Mouse (Mus musculus): ENCODE measurements around the gene Gm5105. TPM values are rescaled to one million over a fixed set of nuclear protein-coding genes. Genes with fewer than 3 reads are reported as not detected.

Gm5105 gene
- total RNA-seq (2014; rRNA removed) (not detected in 2 replicates), polyA plus RNA-seq (2012; rRNA removed) (not detected in 2 replicates)

- H3K79me2 ChIP-seq (ENCODE audit: control insufficient read depth, insufficient read depth, low read length), result no peaks in the 10 kb centered on the region
- no peak within 1 kb of the TSS for H3K27ac ChIP-seq (replicated peaks; ENCODE audit: insufficient read depth, low read depth, low read length)
- TF ChIP-seq CTCF (IDR thresholded peaks at IDR 0.05; ENCODE audit: low read depth, low read length) (no peak), POLR2A (IDR thresholded peaks at IDR 0.05; ENCODE audit: extremely low read depth, insufficient read depth, low read length) (no peak)
- no peak within 1 kb of the TSS for H3K9ac ChIP-seq (ENCODE audit: low read depth, low read length)
- no peaks in the 10 kb centered on the region for H3K36me3 ChIP-seq (ENCODE audit: control insufficient read depth, insufficient read depth, low read length)
- no peak within 1 kb of the TSS for H3K4me3 ChIP-seq (ENCODE audit: insufficient read depth, low read depth, low read length)
- WGBS, result 91% methylated on average over 12 of the region's 12 CpGs
- no peaks in the 10 kb centered on the region for H3K27me3 ChIP-seq (ENCODE audit: control insufficient read depth, insufficient read depth, low read length)
- H3K4me1 ChIP-seq (ENCODE audit: control insufficient read depth, insufficient read depth, low read length), result no peaks in the 10 kb centered on the region
- no peak for DNase-seq (ENCODE audit: extremely low read depth, low read depth, low spot score)
Measured at GRCm38 (mm10) chr3:138067288-138067687, at the start of gene Gm5105. TSS of gene Gm5105 (minus strand) at chr3:138067388.

GRCm38 (mm10) chr3:138116871-138117270 is 49.7 kb upstream of the Gm5105 start:
- no peak overlapping the region for H3K27ac ChIP-seq (replicated peaks; ENCODE audit: insufficient read depth, low read depth, low read length)
- H3K4me3 ChIP-seq (ENCODE audit: insufficient read depth, low read depth, low read length), result no peak overlapping the region
- H3K9ac ChIP-seq (ENCODE audit: low read depth, low read length), result no peak overlapping the region
- DNase-seq (ENCODE audit: extremely low read depth, low read depth, low spot score), result no peak
- H3K36me3 ChIP-seq (ENCODE audit: control insufficient read depth, insufficient read depth, low read length), result peaks cover 83% of the 10 kb centered on the region
- no peaks in the 10 kb centered on the region for H3K27me3 ChIP-seq (ENCODE audit: control insufficient read depth, insufficient read depth, low read length)
- H3K4me1 ChIP-seq (ENCODE audit: control insufficient read depth, insufficient read depth, low read length), result no peaks in the 10 kb centered on the region
- no peaks in the 10 kb centered on the region; the same call in 1 of the 2 replicates for H3K79me2 ChIP-seq (ENCODE audit: control insufficient read depth, insufficient read depth, low read length)
- WGBS, result 90% methylated on average over 4 of the region's 4 CpGs
- TF ChIP-seq CTCF (IDR thresholded peaks at IDR 0.05; ENCODE audit: low read depth, low read length) (no peak), POLR2A (IDR thresholded peaks at IDR 0.05; ENCODE audit: extremely low read depth, insufficient read depth, low read length) (no peak)

- H3K27me3 ChIP-seq (ENCODE audit: control insufficient read depth, insufficient read depth, low read length), result no peaks in the 10 kb centered on the region
- H3K79me2 ChIP-seq (ENCODE audit: control insufficient read depth, insufficient read depth, low read length), result no peaks in the 10 kb centered on the region; the same call in 1 of the 2 replicates
- peaks cover 80% of the 10 kb centered on the region for H3K36me3 ChIP-seq (ENCODE audit: control insufficient read depth, insufficient read depth, low read length)
- no peak for TF ChIP-seq CTCF (IDR thresholded peaks at IDR 0.05; ENCODE audit: low read depth, low read length)
- no peak for TF ChIP-seq POLR2A (IDR thresholded peaks at IDR 0.05; ENCODE audit: extremely low read depth, insufficient read depth, low read length)
- no peaks in the 10 kb centered on the region for H3K4me1 ChIP-seq (ENCODE audit: control insufficient read depth, insufficient read depth, low read length)
- no peak for DNase-seq (ENCODE audit: extremely low read depth, low read depth, low spot score)
- no peak overlapping the region for H3K4me3 ChIP-seq (ENCODE audit: insufficient read depth, low read depth, low read length)
- H3K9ac ChIP-seq (ENCODE audit: low read depth, low read length), result no peak overlapping the region
- no peak overlapping the region for H3K27ac ChIP-seq (replicated peaks; ENCODE audit: insufficient read depth, low read depth, low read length)
- WGBS, result 86% methylated on average over 17 of the region's 17 CpGs
Measured at GRCm38 (mm10) chr3:138114106-138114505, 46.9 kb upstream of the Gm5105 start.

- Histone ChIP-seq H3K27ac (replicated peaks; ENCODE audit: insufficient read depth, low read depth, low read length) (no peak overlapping the region), H3K4me3 (ENCODE audit: insufficient read depth, low read depth, low read length) (no peak overlapping the region), H3K79me2 (ENCODE audit: control insufficient read depth, insufficient read depth, low read length) (no peaks in the 10 kb centered on the region), H3K36me3 (ENCODE audit: control insufficient read depth, insufficient read depth, low read length) (peaks cover 73% of the 10 kb centered on the region), H3K27me3 (ENCODE audit: control insufficient read depth, insufficient read depth, low read length) (no peaks in the 10 kb centered on the region), H3K9ac (ENCODE audit: low read depth, low read length) (no peak overlapping the region), H3K4me1 (ENCODE audit: control insufficient read depth, insufficient read depth, low read length) (no peaks in the 10 kb centered on the region)
- WGBS, result 85% methylated on average over 19 of the region's 19 CpGs
- peak; percentile 71 for DNase-seq (ENCODE audit: extremely low read depth, low read depth, low spot score)
- no peak for TF ChIP-seq CTCF (IDR thresholded peaks at IDR 0.05; ENCODE audit: low read depth, low read length)
- no peak for TF ChIP-seq POLR2A (IDR thresholded peaks at IDR 0.05; ENCODE audit: extremely low read depth, insufficient read depth, low read length)
Measured at GRCm38 (mm10) chr3:138110910-138111782, 44.0 kb upstream of the Gm5105 start.

GRCm38 (mm10) chr3:138106887-138107286 is 39.7 kb upstream of the Gm5105 start:
- H3K79me2 ChIP-seq (ENCODE audit: control insufficient read depth, insufficient read depth, low read length), result no peaks in the 10 kb centered on the region; the same call in 1 of the 2 replicates
- H3K9ac ChIP-seq (ENCODE audit: low read depth, low read length), result no peak overlapping the region
- TF ChIP-seq POLR2A (IDR thresholded peaks at IDR 0.05; ENCODE audit: extremely low read depth, insufficient read depth, low read length), result no peak
- no peak for TF ChIP-seq CTCF (IDR thresholded peaks at IDR 0.05; ENCODE audit: low read depth, low read length)
- H3K4me3 ChIP-seq (ENCODE audit: insufficient read depth, low read depth, low read length), result no peak overlapping the region
- peaks cover 73% of the 10 kb centered on the region for H3K36me3 ChIP-seq (ENCODE audit: control insufficient read depth, insufficient read depth, low read length)
- H3K27me3 ChIP-seq (ENCODE audit: control insufficient read depth, insufficient read depth, low read length), result no peaks in the 10 kb centered on the region
- no peak overlapping the region for H3K27ac ChIP-seq (replicated peaks; ENCODE audit: insufficient read depth, low read depth, low read length)
- peak; percentile 81 for DNase-seq (ENCODE audit: extremely low read depth, low read depth, low spot score)
- no peaks in the 10 kb centered on the region for H3K4me1 ChIP-seq (ENCODE audit: control insufficient read depth, insufficient read depth, low read length)
- WGBS, result 61% methylated on average over 10 of the region's 10 CpGs

GRCm38 (mm10) chr3:138105056-138105455 is 37.9 kb upstream of the Gm5105 start:
- Histone ChIP-seq H3K27me3 (ENCODE audit: control insufficient read depth, insufficient read depth, low read length) (no peaks in the 10 kb centered on the region), H3K27ac (replicated peaks; ENCODE audit: insufficient read depth, low read depth, low read length) (no peak overlapping the region), H3K4me1 (ENCODE audit: control insufficient read depth, insufficient read depth, low read length) (no peaks in the 10 kb centered on the region), H3K36me3 (ENCODE audit: control insufficient read depth, insufficient read depth, low read length) (peaks cover 62% of the 10 kb centered on the region), H3K4me3 (ENCODE audit: insufficient read depth, low read depth, low read length) (no peak overlapping the region), H3K79me2 (ENCODE audit: control insufficient read depth, insufficient read depth, low read length) (no peaks in the 10 kb centered on the region; the same call in 1 of the 2 replicates), H3K9ac (ENCODE audit: low read depth, low read length) (no peak overlapping the region)
- 81% methylated on average over 5 of the region's 5 CpGs for WGBS
- no peak for DNase-seq (ENCODE audit: extremely low read depth, low read depth, low spot score)
- no peak for TF ChIP-seq CTCF (IDR thresholded peaks at IDR 0.05; ENCODE audit: low read depth, low read length)
- no peak for TF ChIP-seq POLR2A (IDR thresholded peaks at IDR 0.05; ENCODE audit: extremely low read depth, insufficient read depth, low read length)
